Mouse (Mus musculus) heart, adult 2 months (tissue): ENCODE results near the gene Fancg. TPM values are rescaled to one million over a fixed set of nuclear protein-coding genes. Genes with fewer than 3 reads are reported as not detected.
"Not testable (repeated sequence)": the region's sequence is repeated elsewhere in the genome, so short reads cannot be mapped to it uniquely, and the experiment has no call there.

ENCODE experiments used
- DNase-seq, 2 experiments: peaks; one replicate each; pipeline ENCODE4 v3.0.0; 2021
- H3K27ac ChIP-seq: fragments of 200-600 bp; 2 replicates; pipeline ENCODE4 v1.8.1; 2022
- H3K27me3 ChIP-seq: fragments of 200-500 bp; 2 replicates; pipeline ENCODE4 v1.6.1; 2012; ENCODE audit warnings: mild to moderate bottlenecking, low read length, inconsistent platforms, mixed read lengths; ENCODE audit not compliant: control insufficient read depth, insufficient read depth
- H3K36me3 ChIP-seq: fragments of 200-500 bp; 2 replicates; pipeline ENCODE4 v1.6.1; 2012; ENCODE audit warnings: low read length, inconsistent platforms; ENCODE audit not compliant: control insufficient read depth, insufficient read depth
- H3K4me1 ChIP-seq: fragments of 200-500 bp; 2 replicates; pipeline ENCODE4 v1.6.1; 2011; ENCODE audit warnings: low read length; ENCODE audit not compliant: control insufficient read depth, insufficient read depth
- H3K4me3 ChIP-seq: fragments of 200-600 bp; 2 replicates; pipeline ENCODE4 v1.8.1; 2022
- H3K79me2 ChIP-seq: fragments of 200-500 bp; replicated peaks from 2 replicates; pipeline ENCODE4 v1.6.1; 2012; ENCODE audit warnings: mild to moderate bottlenecking, inconsistent platforms, low read length, moderate library complexity, mixed read lengths; ENCODE audit not compliant: control insufficient read depth, insufficient read depth
- H3K9ac ChIP-seq: fragments of 200-500 bp; 2 replicates; pipeline ENCODE4 v1.6.1; 2012; ENCODE audit warnings: low read depth, mild to moderate bottlenecking, control low read depth, inconsistent platforms, low read length, mixed read lengths
- CTCF ChIP-seq: fragments of 200-600 bp; IDR thresholded peaks from 2 replicates; pipeline ENCODE4 v1.8.1; 2022; ENCODE audit warnings: antibody characterized with exemption, mild to moderate bottlenecking, moderate library complexity
- EP300 ChIP-seq: fragments of 200-500 bp; IDR thresholded peaks from 2 replicates; pipeline ENCODE4 v1.6.1; 2011; ENCODE audit warnings: low read depth, low read length, control low read depth; ENCODE audit not compliant: insufficient read depth
- POLR2A ChIP-seq: fragments of 200-500 bp; IDR thresholded peaks from 2 replicates; pipeline ENCODE4 v1.6.1; 2011; ENCODE audit warnings: mild to moderate bottlenecking, low read depth, low read length, control low read depth; ENCODE audit not compliant: insufficient read depth
- WGBS: fragments of 180-500 bp; shearing (Covaris S2); methylation state at CpG from one replicate; pipeline ENCODE4 v1.1.7; 2018; 5-methylcytosine and 5-hydroxymethylcytosine counted together
- intact Hi-C: fragments of 180-260 bp; cut with DNase I; formaldehyde crosslinking; loops from one replicate; pipeline ENCODE4 v1.15.1; 2025
- polyA plus RNA-seq: library from polyadenylated mRNA; depleted of rRNA; stranded (reverse); fragments of >200 nt; gene quantifications from 2 replicates; pipeline ENCODE4 v1.2.3, GENCODE M21; 2012
- total RNA-seq, 2 experiments: library from RNA; stranded (reverse); gene quantifications; 2 replicates each; pipeline ENCODE4 v1.2.3; 2021

Fancg gene
- total and polyA plus RNA-seq, 3 experiments: 2.8 to 3.9 (median 3.2) TPM

- Histone ChIP-seq H3K4me3 (peak overlapping the region; percentile 21), H3K27ac (peak overlapping the region; percentile 39), H3K4me1 (peaks cover 8% of the 10 kb centered on the region), H3K27me3 (no peaks in the 10 kb centered on the region), H3K36me3 (peaks cover 35% of the 10 kb centered on the region), H3K9ac (peak overlapping the region; percentile 25; the same call in 1 of the 2 replicates), H3K79me2 (peaks cover 3% of the 10 kb centered on the region; the same call in 1 of the 2 replicates)
- intact Hi-C loops: no loop called here
- no peak for TF ChIP-seq POLR2A
- TF ChIP-seq EP300: no peak
- no peak for TF ChIP-seq CTCF
- 17% methylated on average over 2 of the region's 2 CpGs for WGBS
- no peak for DNase-seq
Measured at GRCm38 (mm10) chr4:42998022-42998421, 12.3 kb downstream of the Fancg start.

GRCm38 (mm10) chr4:42988296-42988695 is 22.0 kb downstream of the Fancg start:
- WGBS: 78% methylated on average over 1 of the region's 1 CpGs
- H3K27me3 ChIP-seq: no peaks in the 10 kb centered on the region
- H3K27ac ChIP-seq: no peak overlapping the region
- intact Hi-C loops: no loop called here
- H3K4me3 ChIP-seq: no peak overlapping the region
- H3K9ac ChIP-seq: no peak overlapping the region
- DNase-seq: no peak
- H3K4me1 ChIP-seq: no peaks in the 10 kb centered on the region
- no peak for TF ChIP-seq EP300
- TF ChIP-seq CTCF: peak; percentile 43
- H3K79me2 ChIP-seq: no peaks in the 10 kb centered on the region
- H3K36me3 ChIP-seq: peaks cover 17% of the 10 kb centered on the region

- 82% methylated on average over 8 of the region's 8 CpGs for WGBS
- DNase-seq, H3K4me3 ChIP-seq, H3K27me3 ChIP-seq, H3K9ac ChIP-seq, H3K79me2 ChIP-seq, intact Hi-C loops, H3K4me1 ChIP-seq, H3K27ac ChIP-seq, H3K36me3 ChIP-seq: not testable (repeated sequence)
Measured at GRCm38 (mm10) chr4:42980467-42980866, 29.8 kb downstream of the Fancg start.

GRCm38 (mm10) chr4:42978062-42978461 is 32.2 kb downstream of the Fancg start:
- DNase-seq: no peak
- Histone ChIP-seq H3K27me3 (no peaks in the 10 kb centered on the region), H3K9ac (no peak overlapping the region), H3K27ac (no peak overlapping the region), H3K4me3 (no peak overlapping the region), H3K36me3 (peaks cover 2% of the 10 kb centered on the region), H3K79me2 (no peaks in the 10 kb centered on the region), H3K4me1 (no peaks in the 10 kb centered on the region)
- intact Hi-C loops: no loop called here
- TF ChIP-seq CTCF: peak; percentile 51
- no peak for TF ChIP-seq POLR2A
- TF ChIP-seq EP300: no peak
- WGBS: 89% methylated on average over 4 of the region's 4 CpGs

- H3K36me3 ChIP-seq: no peaks in the 10 kb centered on the region
- no peaks in the 10 kb centered on the region for H3K27me3 ChIP-seq
- TF ChIP-seq CTCF (no peak), EP300 (no peak), POLR2A (no peak)
- H3K4me3 ChIP-seq: no peak overlapping the region
- no peak overlapping the region for H3K27ac ChIP-seq
- H3K79me2 ChIP-seq: no peaks in the 10 kb centered on the region
- WGBS: 51% methylated on average over 5 of the region's 5 CpGs
- H3K9ac ChIP-seq: no peak overlapping the region
- no peak for DNase-seq
- H3K4me1 ChIP-seq: no peaks in the 10 kb centered on the region
- intact Hi-C loops: no loop called here
Measured at GRCm38 (mm10) chr4:42973868-42974267, 36.4 kb downstream of the Fancg start.

- no peak overlapping the region for H3K27ac ChIP-seq
- H3K4me3 ChIP-seq: no peak overlapping the region
- no peaks in the 10 kb centered on the region for H3K27me3 ChIP-seq
- intact Hi-C loops: no loop called here
- WGBS: 85% methylated on average over 4 of the region's 4 CpGs
- no peaks in the 10 kb centered on the region for H3K4me1 ChIP-seq
- H3K9ac ChIP-seq: no peak overlapping the region
- no peaks in the 10 kb centered on the region for H3K79me2 ChIP-seq
- DNase-seq: no peak
- no peaks in the 10 kb centered on the region for H3K36me3 ChIP-seq
- no peak for TF ChIP-seq EP300
- TF ChIP-seq CTCF: no peak
- TF ChIP-seq POLR2A: no peak
Measured at GRCm38 (mm10) chr4:42972952-42973351, 37.4 kb downstream of the Fancg start.
